ENCODE assay signal across 9 mouse cellular contexts in the genomic region with DNA sequence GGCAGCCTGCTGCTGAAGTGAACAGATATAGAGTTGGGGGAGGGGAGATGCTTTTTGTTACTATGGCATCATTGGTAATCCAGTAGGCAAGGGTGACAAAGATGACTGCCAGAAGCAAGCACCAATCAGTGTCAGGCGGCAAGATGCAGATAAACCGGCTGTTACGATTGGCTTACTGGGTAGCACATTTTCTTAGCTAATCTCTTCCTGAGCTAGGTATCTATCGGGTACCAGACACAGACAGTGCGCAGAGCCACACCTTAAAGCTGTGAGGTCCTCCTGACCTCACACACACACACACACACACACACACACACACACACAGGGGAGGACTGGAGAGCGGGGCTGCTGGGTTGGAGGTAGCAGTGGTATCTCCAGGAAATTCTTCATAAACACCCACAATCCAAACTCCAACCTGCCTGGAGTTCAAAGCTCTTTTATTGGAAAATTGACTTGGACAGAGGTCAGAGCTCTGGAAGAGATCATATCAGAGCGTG.
DNase-seq lines count a peak whose midpoint lies in the region; ATAC-seq and TF ChIP-seq lines count a peak whose summit lies in the region.
"Had no signal": no experiment of that assay in that cellular context is flagged by ENCODE, and none has a peak within 500 bp of the region (broad histone marks: within the 10 kb centered on the region; RNA-seq: fewer than 3 reads in every experiment).

No protein-coding gene starts in this region.

- H3K36me3 ChIP-seq in heart, embryonic 13.5 days: no peaks in the 10 kb centered on the region
- peaks cover 6% of the 10 kb centered on the region; the same call in 1 of the 2 replicates for H3K36me3 ChIP-seq in intestine, embryonic 14.5 days (ENCODE audit: control insufficient read depth, insufficient read depth, low read length)
- H3K36me3 ChIP-seq in midbrain, embryonic 13.5 days: no peaks in the 10 kb centered on the region
- H3K36me3 ChIP-seq in kidney, adult 2 months (ENCODE audit: control insufficient read depth, insufficient read depth, low read length): no peaks in the 10 kb centered on the region
- H3K36me3 ChIP-seq: limb, embryonic 13.5 days had no signal

- no peak overlapping the region for H3K9ac ChIP-seq in heart, embryonic 13.5 days
- no peak overlapping the region for H3K9ac ChIP-seq in intestine, embryonic 14.5 days (ENCODE audit: low read length)
- H3K9ac ChIP-seq in midbrain, embryonic 13.5 days (replicated peaks): no peak overlapping the region
- H3K9ac ChIP-seq: limb, embryonic 13.5 days had no signal

- no peak for DNase-seq in heart, adult 8-10 months (ENCODE audit: low spot score)
- DNase-seq in MN1 (ENCODE audit: low spot score): peak; percentile 75
- DNase-seq in intestine, embryonic 14.5 days (ENCODE audit: low spot score): no peak
- DNase-seq in ovary, adult 18-20 months (ENCODE audit: low spot score): no peak
- no peak for DNase-seq in kidney, adult 2 months
- DNase-seq in cerebellum, postnatal 14 days: no peak

- peaks cover 17% of the 10 kb centered on the region; the same call in 1 of the 2 replicates for H3K27me3 ChIP-seq in heart, embryonic 13.5 days (replicated peaks)
- no peaks in the 10 kb centered on the region for H3K27me3 ChIP-seq in intestine, embryonic 14.5 days (replicated peaks; ENCODE audit: control insufficient read depth, insufficient read depth, low read length)
- no peaks in the 10 kb centered on the region for H3K27me3 ChIP-seq in midbrain, embryonic 13.5 days
- no peaks in the 10 kb centered on the region for H3K27me3 ChIP-seq in kidney, adult 2 months (replicated peaks; ENCODE audit: control insufficient read depth, insufficient read depth, low read length)
- H3K27me3 ChIP-seq: limb, embryonic 13.5 days had no signal

- no peak for ATAC-seq in heart, embryonic 13.5 days (ENCODE audit: extremely low read depth, insufficient number of reproducible peaks, low FRiP score, low TSS enrichment)
- ATAC-seq in intestine, embryonic 14.5 days (replicated peaks; ENCODE audit: low FRiP score, low TSS enrichment, low read depth): peak; percentile 64; the same call in 1 of the 2 replicates
- peak; percentile 79 for ATAC-seq in midbrain, embryonic 13.5 days

- H3K27ac ChIP-seq in heart, embryonic 13.5 days (replicated peaks): no peak overlapping the region
- no peak overlapping the region for H3K27ac ChIP-seq in intestine, embryonic 14.5 days (ENCODE audit: low read depth)
- H3K27ac ChIP-seq in midbrain, embryonic 13.5 days: no peak overlapping the region
- H3K27ac ChIP-seq in kidney, adult 2 months (ENCODE audit: insufficient read depth, low read depth, low read length): no peak overlapping the region
- H3K27ac ChIP-seq: limb, embryonic 13.5 days had no signal

- WGBS in heart, embryonic 13.5 days: 37% methylated on average over 7 of the region's 7 CpGs
- WGBS in intestine, embryonic 14.5 days: 49% methylated on average over 7 of the region's 7 CpGs
- 85% methylated on average over 7 of the region's 7 CpGs for WGBS in midbrain, embryonic 13.5 days
- WGBS in kidney, adult 2 months: 92% methylated on average over 7 of the region's 7 CpGs

- H3K4me2 ChIP-seq in heart, embryonic 13.5 days: 0 out of 2 replicates have a peak overlapping the region, but pooled peaks have one; percentile 10
- no peak overlapping the region for H3K4me2 ChIP-seq in intestine, embryonic 14.5 days (ENCODE audit: low read length)
- H3K4me2 ChIP-seq in midbrain, embryonic 13.5 days (replicated peaks): no peak overlapping the region
- H3K4me2 ChIP-seq: limb, embryonic 13.5 days had no signal

- H3K9me3 ChIP-seq in heart, embryonic 13.5 days: no peaks in the 10 kb centered on the region
- no peaks in the 10 kb centered on the region for H3K9me3 ChIP-seq in intestine, embryonic 14.5 days (ENCODE audit: control insufficient read depth, low read length)
- H3K9me3 ChIP-seq in midbrain, embryonic 13.5 days: no peaks in the 10 kb centered on the region
- H3K9me3 ChIP-seq: limb, embryonic 13.5 days had no signal

- peaks cover 43% of the 10 kb centered on the region for H3K4me1 ChIP-seq in heart, embryonic 13.5 days
- H3K4me1 ChIP-seq in intestine, embryonic 14.5 days (replicated peaks; ENCODE audit: control insufficient read depth, insufficient read depth, low read length): peaks cover 22% of the 10 kb centered on the region
- peaks cover 14% of the 10 kb centered on the region for H3K4me1 ChIP-seq in midbrain, embryonic 13.5 days (replicated peaks)
- H3K4me1 ChIP-seq in kidney, adult 2 months (ENCODE audit: control insufficient read depth, insufficient read depth, low read length): no peaks in the 10 kb centered on the region

- no peak overlapping the region for H3K4me3 ChIP-seq in heart, embryonic 13.5 days
- no peak overlapping the region for H3K4me3 ChIP-seq in intestine, embryonic 14.5 days (ENCODE audit: low read depth, low read length)
- H3K4me3 ChIP-seq in midbrain, embryonic 13.5 days (replicated peaks): no peak overlapping the region
- no peak overlapping the region for H3K4me3 ChIP-seq in kidney, adult 2 months (ENCODE audit: insufficient read depth, low read depth, low read length)
- H3K4me3 ChIP-seq: limb, embryonic 13.5 days had no signal

- no peak for TF ChIP-seq POLR2A in kidney, adult 2 months (IDR thresholded peaks at IDR 0.05; ENCODE audit: low read depth, low read length)

- no peak for TF ChIP-seq CTCF in kidney, adult 2 months (conservative IDR thresholded peaks at IDR 0.05; ENCODE audit: insufficient read depth, insufficient read length, low read depth, low read length)
